Mouse (Mus musculus) heart, postnatal 0 days (tissue): ENCODE results near the gene Mpdu1.

Experiments
- CTCF ChIP-seq: IDR thresholded peaks from 2 replicates; pipeline ENCODE4 v1.5.1; 2016; ENCODE audit warnings: antibody characterized with exemption, control low read depth, low read depth
- EP300 ChIP-seq: IDR thresholded peaks from 2 replicates; pipeline ENCODE4 v1.6.1; 2016; ENCODE audit warnings: antibody characterized with exemption, low read depth

DNA sequence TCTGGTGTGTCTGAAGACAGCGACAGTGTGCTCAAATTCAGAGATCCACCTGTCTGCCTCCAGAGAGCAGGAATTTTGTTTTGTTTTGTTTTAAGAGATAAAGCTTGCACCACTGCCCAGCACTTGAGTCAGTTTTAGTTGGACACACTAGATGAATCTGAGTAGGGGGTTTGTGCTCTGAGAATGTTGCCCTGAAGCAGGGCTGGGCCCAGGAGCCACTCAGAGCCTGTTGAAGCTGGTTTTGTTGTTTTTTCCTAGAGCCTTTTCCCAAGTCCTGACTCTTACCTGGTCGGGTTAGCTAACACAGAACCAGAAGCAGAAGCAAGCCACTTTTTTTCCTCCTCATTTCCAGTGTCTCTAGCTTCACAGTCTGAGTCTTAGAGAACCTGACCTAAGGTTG is 48.6 kb upstream of the Mpdu1 start:
- no peak for TF ChIP-seq CTCF
- no peak for TF ChIP-seq EP300
